Mouse (Mus musculus) kidney, embryonic 14.5 days (tissue): ENCODE measurements around the gene BC049352. TPM values are rescaled to one million over a fixed set of nuclear protein-coding genes. Genes with fewer than 3 reads are reported as not detected.

Source experiments
- ATAC-seq: fragments of 200-750 bp; cut with Nextera tagmentation; 2 replicates; pipeline ENCODE4 v1.8.0; 2017; ENCODE audit warnings: moderate number of reproducible peaks, mild to moderate bottlenecking, moderate TSS enrichment, moderate library complexity; ENCODE audit not compliant: low FRiP score, low TSS enrichment
- H3K27ac ChIP-seq: fragments of 300-500 bp; sonication (generic); 2 replicates; pipeline ENCODE4 v1.5.1; 2014; ENCODE audit warnings: low read depth, mild to moderate bottlenecking, low read length, moderate library complexity, mixed read lengths
- H3K27me3 ChIP-seq: fragments of 300-500 bp; sonication (generic); 2 replicates; pipeline ENCODE4 v1.6.1; 2014; ENCODE audit warnings: mild to moderate bottlenecking, low read length; ENCODE audit not compliant: control insufficient read depth, insufficient read depth
- H3K36me3 ChIP-seq: fragments of 300-500 bp; sonication (generic); 2 replicates; pipeline ENCODE4 v1.6.1; 2014; ENCODE audit warnings: low read length, mixed read lengths; ENCODE audit not compliant: control insufficient read depth, insufficient read depth
- H3K4me1 ChIP-seq: fragments of 300-500 bp; sonication (generic); 2 replicates; pipeline ENCODE4 v1.6.1; 2014; ENCODE audit warnings: low read length, mixed read lengths; ENCODE audit not compliant: control insufficient read depth, insufficient read depth
- H3K4me2 ChIP-seq: fragments of 300-500 bp; sonication (generic); replicated peaks from 2 replicates; pipeline ENCODE4 v1.6.1; 2014; ENCODE audit warnings: low read depth, mild to moderate bottlenecking, low read length
- H3K4me3 ChIP-seq: fragments of 300-500 bp; sonication (generic); 2 replicates; pipeline ENCODE4 v1.5.1; 2014; ENCODE audit warnings: mild to moderate bottlenecking, low read length
- H3K9ac ChIP-seq: fragments of 300-500 bp; sonication (generic); 2 replicates; pipeline ENCODE4 v1.6.1; 2014; ENCODE audit warnings: low read depth, mild to moderate bottlenecking, low read length, moderate library complexity
- H3K9me3 ChIP-seq: fragments of 300-500 bp; sonication (generic); 2 replicates; pipeline ENCODE4 v1.6.1; 2016; ENCODE audit warnings: low read length; ENCODE audit not compliant: control insufficient read depth
- WGBS: fragments of 180-500 bp; shearing (Covaris S2); extraction: QIAGEN DNeasy Blood & Tissue Kit; methylation state at CpG from one replicate; pipeline ENCODE4 v1.1.7; 2014; 5-methylcytosine and 5-hydroxymethylcytosine counted together
- polyA plus RNA-seq: library from polyadenylated mRNA; unstranded; fragments of >200 nt; fragmentation: Nextera tagmentation; extraction: Ambion mirVana; gene quantifications from 2 replicates; pipeline ENCODE4 v1.2.1, GENCODE M21; 2014

The BC049352 gene
- not detected in 2 replicates for polyA plus RNA-seq

- no peaks in the 10 kb centered on the region for H3K36me3 ChIP-seq
- no peak within 1 kb of the TSS for H3K4me2 ChIP-seq
- ATAC-seq, result no peak
- no peaks in the 10 kb centered on the region for H3K9me3 ChIP-seq
- H3K9ac ChIP-seq, result no peak within 1 kb of the TSS
- no peak within 1 kb of the TSS for H3K27ac ChIP-seq
- no peaks in the 10 kb centered on the region for H3K27me3 ChIP-seq
- WGBS, result 14% methylated on average over 2 of the region's 2 CpGs
- no peaks in the 10 kb centered on the region for H3K4me1 ChIP-seq
- H3K4me3 ChIP-seq, result no peak within 1 kb of the TSS
Observed at GRCm38 (mm10) chr9:45181770-45182169, at the start of gene BC049352. Gene BC049352, plus strand, starts transcription at chr9:45182007.

- H3K27ac ChIP-seq, result no peak overlapping the region
- WGBS, result 27% methylated on average over 5 of the region's 5 CpGs
- H3K9me3 ChIP-seq, result no peaks in the 10 kb centered on the region
- H3K4me1 ChIP-seq, result peaks cover 19% of the 10 kb centered on the region; the same call in 1 of the 2 replicates
- no peak overlapping the region for H3K4me2 ChIP-seq
- no peak overlapping the region for H3K9ac ChIP-seq
- ATAC-seq, result no peak
- no peaks in the 10 kb centered on the region for H3K36me3 ChIP-seq
- H3K4me3 ChIP-seq, result no peak overlapping the region
- H3K27me3 ChIP-seq, result peaks cover 34% of the 10 kb centered on the region
Observed at GRCm38 (mm10) chr9:45133484-45134310, 48.1 kb upstream of the BC049352 start.

- peaks cover 62% of the 10 kb centered on the region for H3K27me3 ChIP-seq
Observed at GRCm38 (mm10) chr9:45136442-45137169, 45.2 kb upstream of the BC049352 start.

GRCm38 (mm10) chr9:45138191-45139032 is 43.4 kb upstream of the BC049352 start, which contains the start of gene Scn4b:
Gene Scn4b, plus strand, starts transcription at chr9:45138395.
- Histone ChIP-seq H3K27me3 (peaks cover 63% of the 10 kb centered on the region), H3K4me2 (peak within 1 kb of the TSS; percentile 95), H3K4me3 (peak within 1 kb of the TSS; percentile 50), H3K9me3 (no peaks in the 10 kb centered on the region), H3K36me3 (no peaks in the 10 kb centered on the region), H3K9ac (peak within 1 kb of the TSS; percentile 28; the same call in 1 of the 2 replicates), H3K4me1 (peaks cover 22% of the 10 kb centered on the region; the same call in 1 of the 2 replicates), H3K27ac (no peak within 1 kb of the TSS)
- ATAC-seq, result peak; percentile 62
- WGBS, result under 1% methylated on average over 76 of the region's 76 CpGs

More at GRCm38 (mm10) chr9:45136442-45137169, 45.2 kb upstream of the BC049352 start:
- ATAC-seq, result no peak
- Histone ChIP-seq H3K36me3 (no peaks in the 10 kb centered on the region), H3K27ac (no peak overlapping the region), H3K4me2 (no peak overlapping the region), H3K9me3 (no peaks in the 10 kb centered on the region), H3K4me3 (no peak overlapping the region), H3K9ac (no peak overlapping the region), H3K4me1 (peaks cover 22% of the 10 kb centered on the region; the same call in 1 of the 2 replicates)
- WGBS, result 6% methylated on average over 7 of the region's 7 CpGs

- peak overlapping the region; percentile 50 for H3K4me3 ChIP-seq
- H3K9me3 ChIP-seq, result no peaks in the 10 kb centered on the region
- peak overlapping the region; percentile 28; the same call in 1 of the 2 replicates for H3K9ac ChIP-seq
- H3K36me3 ChIP-seq, result no peaks in the 10 kb centered on the region
- peak overlapping the region; percentile 95 for H3K4me2 ChIP-seq
- no peak for ATAC-seq
- WGBS, result 2% methylated on average over 7 of the region's 7 CpGs
- H3K27me3 ChIP-seq, result peaks cover 67% of the 10 kb centered on the region
- no peak overlapping the region for H3K27ac ChIP-seq
- peaks cover 19% of the 10 kb centered on the region; the same call in 1 of the 2 replicates for H3K4me1 ChIP-seq
Observed at GRCm38 (mm10) chr9:45139082-45139481, 42.7 kb upstream of the BC049352 start.

DNA sequence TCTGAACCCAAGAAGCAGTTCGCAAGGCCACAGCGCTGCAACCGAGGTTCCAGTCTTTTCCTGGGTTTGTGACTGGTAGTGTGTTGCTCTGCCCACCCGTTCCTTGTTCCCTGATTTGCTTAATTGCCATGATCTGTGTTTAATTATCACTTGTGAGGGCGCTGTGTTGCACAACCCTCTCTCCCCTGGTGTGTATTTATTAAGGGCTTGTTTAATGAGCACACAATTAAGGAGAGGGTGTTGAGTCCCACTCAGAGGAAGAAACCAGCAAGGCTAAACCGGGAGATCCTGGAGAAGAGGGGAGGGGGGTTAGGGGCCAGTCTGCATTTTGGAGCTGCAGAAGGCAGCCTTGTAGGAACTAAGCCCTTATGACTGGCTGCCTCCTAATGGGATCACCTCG is 40.9 kb upstream of the BC049352 start:
- no peak for ATAC-seq
- peaks cover 24% of the 10 kb centered on the region for H3K4me1 ChIP-seq
- no peaks in the 10 kb centered on the region for H3K9me3 ChIP-seq
- no peak overlapping the region for H3K4me3 ChIP-seq
- no peak overlapping the region for H3K27ac ChIP-seq
- H3K27me3 ChIP-seq, result peaks cover 66% of the 10 kb centered on the region
- H3K9ac ChIP-seq, result no peak overlapping the region
- no peak overlapping the region for H3K4me2 ChIP-seq
- H3K36me3 ChIP-seq, result no peaks in the 10 kb centered on the region
- WGBS, result 65% methylated on average over 7 of the region's 7 CpGs

- no peak overlapping the region for H3K4me3 ChIP-seq
- no peak overlapping the region for H3K27ac ChIP-seq
- no peaks in the 10 kb centered on the region for H3K36me3 ChIP-seq
- WGBS, result 37% methylated on average over 3 of the region's 3 CpGs
- H3K9me3 ChIP-seq, result no peaks in the 10 kb centered on the region
- ATAC-seq, result no peak
- H3K27me3 ChIP-seq, result peaks cover 63% of the 10 kb centered on the region
- H3K4me1 ChIP-seq, result peaks cover 19% of the 10 kb centered on the region
- H3K9ac ChIP-seq, result no peak overlapping the region
- no peak overlapping the region for H3K4me2 ChIP-seq
Observed at GRCm38 (mm10) chr9:45142686-45143085, 39.1 kb upstream of the BC049352 start.

DNA sequence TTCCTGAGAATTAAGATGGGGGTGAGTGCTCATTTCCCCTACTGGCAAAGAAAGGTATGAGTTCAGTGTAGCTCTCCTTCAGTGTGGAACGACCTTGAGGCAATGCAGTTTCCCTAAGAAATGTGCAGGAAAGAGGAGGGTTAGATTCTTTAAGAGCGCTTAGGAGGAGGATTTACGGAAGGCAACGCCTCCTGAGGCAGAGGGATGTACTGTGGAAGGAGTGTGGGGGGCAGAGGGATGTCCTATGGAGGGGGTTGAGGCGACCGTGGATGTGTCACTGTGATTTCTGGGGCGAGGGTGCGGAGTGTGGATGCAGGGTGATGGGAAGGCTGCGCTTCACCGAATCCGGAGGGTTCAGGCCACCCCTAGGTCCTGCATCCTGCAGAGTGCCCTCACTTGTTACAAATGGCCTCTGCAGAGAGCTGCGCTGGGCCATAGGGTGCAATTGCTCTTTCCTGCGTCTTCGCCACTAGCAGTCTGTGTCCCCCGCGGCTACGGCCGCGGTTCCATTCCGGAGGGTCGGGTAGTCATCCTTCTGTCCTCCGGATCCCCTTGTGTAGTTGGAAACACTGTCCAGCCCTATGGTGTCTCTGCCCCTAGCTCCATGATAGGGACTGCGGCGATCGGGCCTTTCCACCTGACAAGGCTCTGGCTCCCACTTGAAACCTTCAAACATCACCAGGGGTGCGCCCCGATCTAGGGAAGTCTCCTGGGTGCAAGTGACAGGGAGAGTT is 36.1 kb upstream of the BC049352 start:
- no peaks in the 10 kb centered on the region for H3K9me3 ChIP-seq
- peaks cover 36% of the 10 kb centered on the region for H3K27me3 ChIP-seq
- H3K27ac ChIP-seq, result no peak overlapping the region
- H3K4me1 ChIP-seq, result peaks cover 7% of the 10 kb centered on the region; the same call in 1 of the 2 replicates
- peak overlapping the region; percentile 33 for H3K4me3 ChIP-seq
- H3K36me3 ChIP-seq, result no peaks in the 10 kb centered on the region
- H3K9ac ChIP-seq, result peak overlapping the region; percentile 47
- 3% methylated on average over 27 of the region's 27 CpGs for WGBS
- H3K4me2 ChIP-seq, result peak overlapping the region; percentile 75
- peak; percentile 62 for ATAC-seq
